Mouse (Mus musculus) hindlimb bud, embryonic 11.5 days (tissue): ENCODE data around the gene Grid2.

Experiments used
- DNase-seq: peaks from one replicate; pipeline ENCODE4 v3.0.0-alpha.2; 2012; ENCODE audit warnings: low read depth, low spot score; ENCODE audit errors: extremely low spot score

Grid2 gene

DNA sequence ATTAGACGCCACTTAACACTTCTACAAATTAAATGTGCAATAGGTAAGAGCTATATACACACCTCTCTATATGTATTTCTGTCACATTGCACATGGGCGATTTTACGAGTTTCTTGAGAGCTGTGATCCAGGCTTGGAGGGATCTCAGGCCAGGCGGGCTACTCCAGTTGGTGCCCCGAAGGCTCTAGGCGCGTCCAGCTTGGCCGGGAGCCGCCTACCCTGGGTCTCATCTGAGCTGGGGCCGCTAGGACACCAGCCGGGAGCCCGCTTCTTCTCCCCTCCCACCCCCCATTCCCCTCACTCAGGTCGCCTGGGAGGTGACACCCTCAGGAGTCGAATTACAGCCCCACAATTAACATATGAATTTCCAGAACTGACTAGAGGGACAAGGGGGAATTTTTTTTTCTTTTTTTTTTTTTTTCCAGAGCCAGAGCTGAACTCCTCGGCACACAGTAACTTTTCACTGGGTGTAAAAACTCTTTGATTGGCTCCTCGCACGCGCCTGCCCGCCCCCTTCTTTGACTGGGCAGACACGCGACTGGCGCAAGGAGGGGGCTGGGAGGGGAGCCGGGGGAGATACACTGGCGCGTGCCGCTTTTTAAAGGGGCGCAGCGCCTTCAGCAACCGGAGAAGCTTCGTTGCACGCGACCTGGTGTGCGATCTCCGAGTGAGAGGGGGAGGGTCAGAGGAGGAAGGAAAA, 1473.0 kb downstream of the Grid2 start, which contains the start of gene Atoh1:
Gene Atoh1, plus strand, starts transcription at position 627 of the 700 bp plus-strand sequence.
- DNase-seq, result no peak

DNA sequence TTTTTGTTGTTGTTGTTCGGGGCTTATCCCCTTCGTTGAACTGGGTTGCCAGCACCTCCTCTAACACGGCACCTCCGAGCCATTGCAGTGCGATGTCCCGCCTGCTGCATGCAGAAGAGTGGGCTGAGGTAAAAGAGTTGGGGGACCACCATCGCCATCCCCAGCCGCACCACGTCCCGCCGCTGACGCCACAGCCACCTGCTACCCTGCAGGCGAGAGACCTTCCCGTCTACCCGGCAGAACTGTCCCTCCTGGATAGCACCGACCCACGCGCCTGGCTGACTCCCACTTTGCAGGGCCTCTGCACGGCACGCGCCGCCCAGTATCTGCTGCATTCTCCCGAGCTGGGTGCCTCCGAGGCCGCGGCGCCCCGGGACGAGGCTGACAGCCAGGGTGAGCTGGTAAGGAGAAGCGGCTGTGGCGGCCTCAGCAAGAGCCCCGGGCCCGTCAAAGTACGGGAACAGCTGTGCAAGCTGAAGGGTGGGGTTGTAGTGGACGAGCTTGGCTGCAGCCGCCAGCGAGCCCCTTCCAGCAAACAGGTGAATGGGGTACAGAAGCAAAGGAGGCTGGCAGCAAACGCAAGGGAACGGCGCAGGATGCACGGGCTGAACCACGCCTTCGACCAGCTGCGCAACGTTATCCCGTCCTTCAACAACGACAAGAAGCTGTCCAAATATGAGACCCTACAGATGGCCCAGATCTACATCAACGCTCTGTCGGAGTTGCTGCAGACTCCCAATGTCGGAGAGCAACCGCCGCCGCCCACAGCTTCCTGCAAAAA, 1473.7 kb downstream of the Grid2 start:
- no peak for DNase-seq

DNA sequence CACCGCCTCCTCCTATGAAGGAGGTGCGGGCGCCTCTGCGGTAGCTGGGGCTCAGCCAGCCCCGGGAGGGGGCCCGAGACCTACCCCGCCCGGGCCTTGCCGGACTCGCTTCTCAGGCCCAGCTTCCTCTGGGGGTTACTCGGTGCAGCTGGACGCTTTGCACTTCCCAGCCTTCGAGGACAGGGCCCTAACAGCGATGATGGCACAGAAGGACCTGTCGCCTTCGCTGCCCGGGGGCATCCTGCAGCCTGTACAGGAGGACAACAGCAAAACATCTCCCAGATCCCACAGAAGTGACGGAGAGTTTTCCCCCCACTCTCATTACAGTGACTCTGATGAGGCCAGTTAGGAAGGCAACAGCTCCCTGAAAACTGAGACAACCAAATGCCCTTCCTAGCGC, 1474.4 kb downstream of the Grid2 start:
- no peak for DNase-seq

DNA sequence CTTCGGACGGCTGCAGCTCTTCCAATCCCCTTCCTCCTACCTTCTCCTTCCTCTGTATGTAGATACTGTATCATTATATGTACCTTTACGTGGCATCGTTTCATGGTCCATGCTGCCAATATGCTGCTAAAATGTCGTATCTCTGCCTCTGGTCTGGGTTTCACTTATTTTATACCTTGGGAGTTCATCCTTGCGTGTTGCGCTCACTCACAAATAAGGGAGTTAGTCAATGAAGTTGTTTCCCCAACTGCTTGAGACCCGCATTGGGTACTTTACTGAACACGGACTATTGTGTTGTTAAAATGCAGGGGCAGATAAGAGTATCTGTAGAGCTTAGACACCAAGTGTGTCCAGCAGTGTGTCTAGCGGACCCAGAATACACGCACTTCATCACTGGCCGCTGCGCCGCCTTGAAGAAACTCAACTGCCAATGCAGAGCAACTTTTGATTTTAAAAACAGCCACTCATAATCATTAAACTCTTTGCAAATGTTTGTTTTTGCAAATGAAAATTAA, 1474.9 kb downstream of the Grid2 start:
- DNase-seq, result no peak

DNA sequence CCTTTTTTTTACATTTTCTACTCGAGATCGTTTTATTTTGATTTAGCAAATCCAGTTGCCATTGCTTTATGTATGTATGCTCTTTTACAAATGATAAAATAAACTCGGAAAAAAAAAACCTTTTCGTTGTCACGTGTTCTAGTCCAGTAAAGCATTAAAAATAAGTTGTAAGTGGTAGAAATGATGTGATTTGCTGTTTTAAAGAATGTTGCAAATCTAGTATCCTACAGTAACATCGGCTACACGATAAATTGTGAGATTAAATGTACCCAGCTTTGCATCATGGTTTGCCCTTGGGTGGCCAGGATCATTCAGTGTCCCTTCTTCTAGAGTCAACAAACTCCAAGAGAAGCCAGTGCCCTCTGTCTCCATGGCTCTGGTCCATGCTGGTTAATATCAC, 1475.5 kb downstream of the Grid2 start:
- no peak for DNase-seq

DNA sequence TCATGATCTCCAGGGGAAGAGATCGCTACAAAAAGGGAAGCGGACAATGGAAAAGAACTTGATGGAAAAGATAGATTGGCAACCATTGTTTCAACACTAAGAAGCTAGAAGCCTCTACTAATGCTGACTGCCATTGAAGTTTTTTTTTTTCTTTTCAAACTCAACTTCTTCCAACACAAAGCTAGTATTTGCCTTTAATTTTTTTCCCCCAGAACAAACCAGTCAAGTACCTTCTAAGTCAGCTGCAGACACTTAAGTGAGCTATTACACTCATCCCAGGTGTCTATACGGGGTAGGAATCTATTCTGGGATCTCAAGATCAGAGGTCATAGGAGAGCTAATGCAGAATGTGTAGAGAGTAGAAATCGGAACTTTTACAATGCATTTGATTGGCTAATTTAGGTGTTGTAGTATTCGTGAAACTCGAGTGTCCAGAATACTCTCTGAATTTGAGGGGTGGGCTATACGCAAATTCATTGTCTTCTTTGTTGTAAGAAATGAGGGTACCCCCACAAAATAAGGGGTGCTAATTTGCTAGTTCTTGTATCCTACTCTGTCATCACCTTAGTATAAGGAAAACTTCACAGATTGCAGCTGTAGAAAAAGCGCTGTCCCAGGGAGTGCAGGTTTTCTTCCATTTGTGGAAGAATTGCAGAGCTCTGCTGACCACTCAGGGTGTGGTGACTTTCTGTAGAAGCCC, 1476.1 kb downstream of the Grid2 start:
- no peak for DNase-seq

DNA sequence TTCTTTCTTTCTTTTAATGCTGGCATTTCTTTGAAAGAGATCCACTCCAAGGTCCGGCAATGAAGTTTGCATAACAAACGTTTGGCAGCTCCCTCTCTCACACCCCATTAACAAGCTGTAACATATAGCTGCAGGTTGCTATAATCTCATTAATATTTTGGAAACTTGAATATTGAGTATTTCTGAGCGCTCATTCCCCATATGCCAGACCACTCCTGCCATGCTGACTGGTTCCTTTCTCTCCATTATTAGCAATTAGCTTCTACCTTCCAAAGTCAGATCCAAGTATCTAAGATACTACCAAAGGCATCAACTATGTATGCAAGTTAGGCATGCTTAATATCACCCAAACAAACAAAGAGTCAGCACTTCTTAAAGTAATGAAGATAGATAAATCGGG, 1477.6 kb downstream of the Grid2 start:
- no peak for DNase-seq

DNA sequence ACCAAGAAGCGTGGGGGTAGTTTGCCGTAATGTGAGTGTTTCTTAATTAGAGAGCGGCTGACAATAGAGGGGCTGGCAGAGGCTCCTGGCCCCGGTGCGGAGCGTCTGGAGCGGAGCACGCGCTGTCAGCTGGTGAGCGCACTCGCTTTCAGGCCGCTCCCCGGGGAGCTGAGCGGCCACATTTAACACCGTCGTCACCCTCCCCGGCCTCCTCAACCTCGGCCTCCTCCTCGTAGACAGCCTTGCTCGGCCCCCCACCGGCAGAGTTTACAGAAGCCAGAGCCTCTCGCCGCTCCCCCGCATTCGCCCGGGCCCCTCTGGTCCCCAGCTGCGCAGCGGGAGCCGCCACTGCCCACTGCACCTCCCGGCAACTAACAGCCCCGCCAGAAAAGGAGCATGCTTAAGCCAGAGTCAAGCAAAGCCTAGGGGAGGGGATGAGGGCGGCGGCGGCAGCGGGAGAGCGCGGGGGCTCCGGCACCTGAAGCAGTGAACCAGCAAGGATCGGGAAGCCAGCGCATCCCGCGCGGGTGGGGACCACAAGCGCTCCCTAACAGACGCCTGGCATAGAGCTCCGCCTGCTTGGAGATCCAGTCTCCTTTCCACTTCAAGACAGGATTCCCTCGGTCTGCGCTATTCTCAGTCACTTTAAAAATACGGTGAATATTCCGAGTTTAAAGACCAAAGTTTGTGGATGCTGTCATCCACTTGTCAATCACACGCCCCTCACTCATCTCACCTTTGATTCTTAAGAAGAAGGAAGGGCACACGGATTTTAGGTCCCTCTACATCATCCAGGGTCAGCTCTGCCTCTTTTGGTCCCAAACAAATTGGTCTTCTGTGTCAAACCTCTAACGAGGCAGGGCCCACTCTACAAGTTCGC, 1479.0 kb downstream of the Grid2 start:
- no peak for DNase-seq

DNA sequence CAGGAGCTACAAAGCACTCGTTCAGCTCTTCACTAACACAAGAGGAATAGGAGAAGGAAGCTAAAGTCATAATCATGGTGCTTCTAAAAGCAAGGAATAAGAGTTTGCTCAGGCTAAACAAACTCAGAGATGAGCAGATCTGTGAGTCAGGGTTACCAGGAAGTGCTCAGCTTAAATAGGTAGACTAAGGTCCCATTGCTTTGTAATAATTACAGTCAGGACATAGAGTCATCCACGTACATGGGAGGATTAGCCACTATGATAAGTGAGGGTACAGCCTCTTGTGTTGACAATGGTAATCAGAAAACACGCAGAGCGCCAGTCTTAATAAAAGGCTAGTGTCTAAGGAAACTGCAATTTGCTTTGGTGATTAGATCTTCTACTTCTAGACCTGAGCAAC, 1480.6 kb downstream of the Grid2 start:
- no peak for DNase-seq

DNA sequence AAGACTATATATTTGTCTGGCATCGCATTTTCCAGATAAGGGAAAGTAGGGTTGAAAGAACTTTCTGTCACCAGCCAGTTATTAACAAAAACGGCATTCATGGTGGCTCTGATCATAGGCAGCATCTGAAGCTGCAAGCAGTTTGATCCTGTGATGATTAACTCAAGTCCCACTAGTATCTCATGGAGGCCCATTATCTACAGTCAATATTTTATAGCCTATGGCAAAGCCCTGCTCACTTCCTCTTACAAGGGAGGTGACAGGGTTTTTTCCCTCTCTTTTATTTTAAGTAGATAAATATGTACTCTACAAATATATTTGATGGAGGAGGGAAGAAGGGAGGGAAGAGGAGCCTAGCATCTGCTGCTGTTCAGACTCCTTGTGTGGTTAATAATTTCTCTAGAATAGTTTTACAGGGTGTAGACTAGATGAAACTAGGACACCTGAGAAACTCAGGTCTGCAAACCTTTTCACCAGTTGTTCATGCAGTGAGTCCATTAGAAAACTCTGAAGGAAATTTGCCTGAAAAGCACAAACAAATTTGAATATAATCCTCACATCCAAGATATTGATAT, 1487.3 kb downstream of the Grid2 start:
- no peak for DNase-seq
